Mouse (Mus musculus) heart, embryonic 12.5 days (tissue): ENCODE data around the gene C1qtnf7. TPM values are rescaled to one million over a fixed set of nuclear protein-coding genes. Genes with fewer than 3 reads are reported as not detected.

Experiments used
- ATAC-seq: fragments of 200-750 bp; cut with Nextera tagmentation; 2 replicates; pipeline ENCODE4 v1.8.0; 2017; ENCODE audit warnings: moderate TSS enrichment, moderate library complexity; ENCODE audit not compliant: insufficient number of reproducible peaks, low FRiP score
- H3K27ac ChIP-seq: fragments of 300-500 bp; sonication (generic); 2 replicates; pipeline ENCODE4 v1.5.1; 2016; ENCODE audit warnings: mild to moderate bottlenecking, moderate library complexity; ENCODE audit not compliant: poor library complexity, severe bottlenecking
- H3K27me3 ChIP-seq: fragments of 300-500 bp; sonication (generic); replicated peaks from 2 replicates; pipeline ENCODE4 v1.6.1; 2016; ENCODE audit warnings: mild to moderate bottlenecking, moderate library complexity
- H3K36me3 ChIP-seq: fragments of 300-500 bp; sonication (generic); 2 replicates; pipeline ENCODE4 v1.6.1; 2016; ENCODE audit warnings: mild to moderate bottlenecking, moderate library complexity
- H3K4me1 ChIP-seq: fragments of 300-500 bp; sonication (generic); replicated peaks from 2 replicates; pipeline ENCODE4 v1.6.1; 2016; ENCODE audit warnings: mild to moderate bottlenecking
- H3K4me2 ChIP-seq: fragments of 300-500 bp; sonication (generic); 2 replicates; pipeline ENCODE4 v1.6.1; 2016; ENCODE audit warnings: mild to moderate bottlenecking, moderate library complexity
- H3K4me3 ChIP-seq: fragments of 300-500 bp; sonication (generic); 2 replicates; pipeline ENCODE4 v1.5.1; 2016; ENCODE audit warnings: mild to moderate bottlenecking
- H3K9ac ChIP-seq: fragments of 300-500 bp; sonication (generic); 2 replicates; pipeline ENCODE4 v1.6.1; 2016; ENCODE audit warnings: mild to moderate bottlenecking, moderate library complexity
- H3K9me3 ChIP-seq: fragments of 300-500 bp; sonication (generic); replicated peaks from 2 replicates; pipeline ENCODE4 v1.6.1; 2016; ENCODE audit warnings: mild to moderate bottlenecking, moderate library complexity
- WGBS: fragments of 180-500 bp; shearing (Covaris S2); methylation state at CpG from one replicate; pipeline ENCODE4 v1.1.7; 2016; 5-methylcytosine and 5-hydroxymethylcytosine counted together
- polyA plus RNA-seq: library from polyadenylated mRNA; unstranded; fragments of >200 nt; fragmentation: Nextera tagmentation; extraction: Ambion mirVana; gene quantifications from 2 replicates; pipeline ENCODE4 v1.2.1, GENCODE M21; 2016

Gene C1qtnf7
- polyA plus RNA-seq, 1 experiment from 2014 or later = 4.7 TPM

DNA sequence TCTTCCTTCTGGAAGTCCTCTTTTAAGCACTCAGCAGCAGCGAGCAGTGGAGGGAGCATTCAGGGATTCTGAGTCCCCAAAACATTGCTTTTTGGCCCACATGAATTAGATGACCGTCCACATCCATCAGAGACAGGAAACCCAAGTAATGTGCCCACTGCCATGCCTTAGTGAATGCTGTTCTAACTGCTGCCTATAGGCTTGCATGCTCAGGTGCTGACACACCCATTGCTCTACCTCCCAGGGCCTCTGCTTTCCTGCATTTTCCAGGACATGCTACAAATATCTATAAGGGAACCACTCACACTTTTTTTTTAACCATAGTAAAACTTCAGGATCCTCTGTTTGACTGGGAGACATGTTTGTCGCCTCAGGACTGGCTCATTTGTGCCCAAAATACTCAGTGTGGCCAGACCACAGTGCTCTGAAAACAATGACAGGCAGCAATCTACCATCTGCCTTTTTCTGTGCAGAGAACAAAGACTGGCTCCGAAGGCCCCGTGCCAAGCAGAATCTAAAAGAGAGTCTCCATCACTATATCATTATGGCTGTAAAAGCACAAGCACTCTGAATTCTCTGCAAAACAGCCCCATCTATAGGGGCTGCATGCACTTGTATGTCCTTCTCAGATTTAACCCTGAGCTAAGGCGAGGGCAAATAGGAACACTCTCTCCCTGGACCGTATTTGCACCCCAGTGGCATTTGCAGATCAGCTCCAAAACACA lies 106.4 kb downstream of the C1qtnf7 start:
- no peaks in the 10 kb centered on the region for H3K27me3 ChIP-seq
- no peak overlapping the region for H3K9ac ChIP-seq
- H3K4me3 ChIP-seq = no peak overlapping the region
- H3K27ac ChIP-seq = no peak overlapping the region
- H3K4me1 ChIP-seq = no peaks in the 10 kb centered on the region
- no peaks in the 10 kb centered on the region for H3K36me3 ChIP-seq
- no peak overlapping the region for H3K4me2 ChIP-seq
- no peak for ATAC-seq
- 67% methylated on average over 7 of the region's 7 CpGs for WGBS
- H3K9me3 ChIP-seq = no peaks in the 10 kb centered on the region

DNA sequence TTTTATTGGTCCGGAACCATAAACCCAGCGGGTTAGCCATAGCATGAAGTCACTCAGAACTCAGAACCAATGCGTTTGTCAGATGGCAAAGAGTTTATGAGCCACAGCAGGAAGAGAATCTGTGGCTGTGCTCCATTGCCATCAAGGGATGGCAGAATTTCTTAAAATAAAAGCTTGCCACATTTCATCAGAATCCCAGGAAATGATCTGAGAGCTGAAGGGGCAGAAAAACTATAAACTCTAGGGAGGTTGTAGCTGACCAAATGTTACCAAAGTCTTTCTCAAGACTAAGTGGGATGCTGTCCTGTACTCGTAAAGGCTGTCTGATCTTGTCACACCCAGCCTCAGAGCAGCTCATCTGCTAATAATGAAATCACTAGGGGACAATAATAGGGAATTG lies 110.1 kb downstream of the C1qtnf7 start:
- H3K9ac ChIP-seq = no peak overlapping the region
- H3K9me3 ChIP-seq = no peaks in the 10 kb centered on the region
- 73% methylated on average over 4 of the region's 4 CpGs for whole genome bisulfite sequencing
- no peaks in the 10 kb centered on the region for H3K27me3 ChIP-seq
- H3K27ac ChIP-seq = no peak overlapping the region
- no peaks in the 10 kb centered on the region for H3K4me1 ChIP-seq
- no peak overlapping the region for H3K4me2 ChIP-seq
- H3K36me3 ChIP-seq = no peaks in the 10 kb centered on the region
- ATAC-seq = no peak
- no peak overlapping the region for H3K4me3 ChIP-seq

DNA sequence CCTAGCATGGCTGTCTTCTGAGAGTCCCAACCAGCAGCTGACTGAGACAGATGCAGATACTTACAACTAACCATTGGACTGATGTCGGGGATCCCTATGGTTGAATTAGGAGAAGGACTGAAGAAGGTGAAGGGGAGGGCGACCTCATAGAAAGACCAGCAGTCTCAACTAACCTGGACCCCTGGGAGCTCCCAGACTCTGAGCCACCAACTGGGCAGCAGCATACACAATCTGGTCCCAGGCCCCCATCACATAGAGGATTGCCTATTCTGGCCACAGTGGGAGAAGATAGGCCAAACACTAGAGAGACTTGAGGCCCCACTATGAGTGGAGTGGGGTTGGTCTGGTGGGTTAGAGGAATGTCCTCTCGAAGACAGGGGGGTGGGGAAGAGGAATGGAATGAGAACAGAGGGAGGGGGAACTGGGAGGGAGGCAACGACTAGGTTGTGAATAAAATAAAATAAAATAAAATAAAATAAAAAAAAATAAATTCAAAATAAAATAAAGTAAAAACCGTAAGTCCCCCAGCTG lies 118.8 kb downstream of the C1qtnf7 start:
- Histone ChIP-seq H3K27me3 (no peaks in the 10 kb centered on the region), H3K9me3 (no peaks in the 10 kb centered on the region), H3K4me3 (no peak overlapping the region), H3K4me2 (no peak overlapping the region), H3K27ac (no peak overlapping the region), H3K9ac (no peak overlapping the region), H3K4me1 (no peaks in the 10 kb centered on the region), H3K36me3 (no peaks in the 10 kb centered on the region)
- no peak; the same call in 1 of the 2 replicates for ATAC-seq
- WGBS = 72% methylated on average over 5 of the region's 5 CpGs

DNA sequence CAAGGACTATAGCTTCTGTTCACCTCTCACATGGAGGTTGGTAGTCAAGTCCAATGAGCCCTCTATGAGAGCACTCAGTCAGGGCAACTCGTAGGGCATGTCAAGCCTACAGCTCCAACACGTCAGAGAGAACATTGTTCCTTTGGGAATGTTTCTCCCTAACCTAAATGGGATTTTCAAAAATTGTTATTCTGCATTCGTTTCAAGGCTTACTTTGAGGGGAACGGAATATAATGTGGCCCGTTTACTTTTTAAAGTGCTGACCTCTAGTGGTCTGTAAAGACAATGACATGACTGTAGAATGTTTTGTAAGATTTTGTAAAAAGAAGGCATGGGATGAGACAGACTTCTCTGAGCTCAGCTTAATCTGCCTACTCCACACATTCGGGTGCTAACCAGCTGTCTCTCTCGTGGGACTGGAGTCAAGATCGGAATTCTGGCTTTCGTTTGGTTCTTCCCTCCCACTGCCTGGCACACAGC lies 119.3 kb downstream of the C1qtnf7 start:
- H3K9ac ChIP-seq = no peak overlapping the region
- peak; percentile 66; the same call in 1 of the 2 replicates for ATAC-seq

DNA sequence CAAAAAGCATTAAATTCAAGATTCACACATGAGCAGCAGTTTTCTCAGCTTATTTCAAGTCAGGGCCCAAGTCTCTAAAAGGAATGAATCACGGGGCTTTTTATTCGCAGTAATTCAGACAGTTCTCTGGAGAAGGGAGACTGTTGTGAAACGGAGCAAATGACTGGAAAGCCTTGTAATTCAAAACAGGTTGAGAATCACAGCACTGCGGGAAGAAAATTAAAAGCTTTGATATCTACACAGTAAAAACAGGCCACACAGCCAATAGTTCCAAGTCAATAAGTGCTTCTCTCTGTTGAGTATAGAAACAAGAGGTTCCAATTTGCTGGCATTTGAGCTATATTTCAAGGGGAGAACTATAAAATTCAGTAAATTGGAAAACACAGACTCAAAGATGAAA lies 129.7 kb downstream of the C1qtnf7 start:
- no peak overlapping the region for H3K27ac ChIP-seq
- no peak for ATAC-seq
- no peak overlapping the region for H3K9ac ChIP-seq
- no peaks in the 10 kb centered on the region for H3K4me1 ChIP-seq
- H3K4me2 ChIP-seq = no peak overlapping the region
- no peaks in the 10 kb centered on the region for H3K9me3 ChIP-seq
- H3K4me3 ChIP-seq = no peak overlapping the region
- 71% methylated on average over 4 of the region's 4 CpGs for WGBS
- H3K36me3 ChIP-seq = no peaks in the 10 kb centered on the region
- no peaks in the 10 kb centered on the region for H3K27me3 ChIP-seq

More for the DNA sequence above, 119.3 kb downstream of the C1qtnf7 start:
- Histone ChIP-seq H3K4me2 (no peak overlapping the region), H3K9me3 (no peaks in the 10 kb centered on the region), H3K4me1 (no peaks in the 10 kb centered on the region), H3K27ac (no peak overlapping the region), H3K4me3 (no peak overlapping the region), H3K36me3 (no peaks in the 10 kb centered on the region), H3K27me3 (no peaks in the 10 kb centered on the region)
- 38% methylated on average over 9 of the region's 9 CpGs for WGBS

DNA sequence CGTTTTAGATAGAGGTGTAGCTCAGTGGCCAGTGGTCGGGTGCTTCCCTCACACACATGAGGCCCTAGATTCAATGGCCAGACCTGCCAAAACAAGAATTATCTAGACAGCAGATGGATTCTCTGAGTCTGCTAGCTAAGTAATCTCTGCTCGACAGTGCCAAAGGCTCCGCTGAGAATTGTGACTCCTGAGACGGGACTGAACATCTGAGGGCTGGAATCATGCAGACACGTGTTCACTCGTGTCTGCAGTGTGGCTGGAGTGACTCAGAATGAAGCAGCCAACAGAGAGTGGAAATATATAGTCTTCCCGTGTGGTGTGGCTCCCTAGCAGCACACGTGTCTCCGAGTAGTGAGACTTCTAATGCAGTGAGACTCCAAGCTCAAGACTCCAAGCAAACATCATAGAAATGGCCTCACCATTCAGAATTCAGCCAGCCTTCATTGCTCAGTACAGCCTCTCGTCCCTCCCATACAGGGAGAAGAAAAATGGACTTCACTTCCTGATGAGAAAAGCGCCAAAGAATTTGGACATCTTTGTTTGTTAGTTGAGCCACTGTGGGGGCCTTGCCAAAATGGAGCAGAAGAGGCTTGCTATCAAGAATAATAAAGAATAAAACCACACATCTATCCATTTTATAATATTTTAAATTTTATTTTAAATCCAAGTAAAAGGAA lies 131.9 kb downstream of the C1qtnf7 start:
- Histone ChIP-seq H3K4me3 (no peak overlapping the region), H3K9ac (no peak overlapping the region), H3K36me3 (no peaks in the 10 kb centered on the region), H3K4me2 (no peak overlapping the region), H3K27me3 (no peaks in the 10 kb centered on the region), H3K4me1 (no peaks in the 10 kb centered on the region), H3K9me3 (no peaks in the 10 kb centered on the region), H3K27ac (no peak overlapping the region)
- WGBS = 71% methylated on average over 12 of the region's 12 CpGs
- no peak for ATAC-seq

DNA sequence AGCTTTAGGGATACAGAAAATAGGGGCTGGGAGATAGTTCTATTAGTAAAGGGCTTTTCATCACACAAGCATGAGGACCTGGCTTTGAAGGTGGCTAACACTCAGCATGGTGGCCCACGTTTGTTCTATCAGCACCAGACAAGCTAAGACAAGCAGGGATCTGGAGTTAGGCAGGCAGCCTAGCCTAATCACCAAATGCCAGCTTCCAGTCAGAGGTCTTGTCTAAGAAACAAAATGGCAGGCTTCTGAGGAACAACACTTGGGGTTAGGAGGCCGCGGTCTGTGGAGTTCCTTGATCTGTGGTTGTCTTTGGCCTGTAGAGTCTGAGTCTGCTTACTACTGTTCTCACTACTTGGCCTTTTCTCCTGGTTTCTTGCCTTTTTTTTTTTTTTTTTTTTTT lies 146.2 kb downstream of the C1qtnf7 start:
- Histone ChIP-seq H3K36me3 (no peaks in the 10 kb centered on the region), H3K27ac (peak overlapping the region; percentile 99), H3K4me3 (no peak overlapping the region), H3K9me3 (no peaks in the 10 kb centered on the region), H3K4me1 (peaks cover 32% of the 10 kb centered on the region), H3K4me2 (peak overlapping the region; percentile 69; the same call in 1 of the 2 replicates), H3K27me3 (no peaks in the 10 kb centered on the region), H3K9ac (no peak overlapping the region)
- ATAC-seq = no peak
- 73% methylated on average over 3 of the region's 3 CpGs for WGBS

DNA sequence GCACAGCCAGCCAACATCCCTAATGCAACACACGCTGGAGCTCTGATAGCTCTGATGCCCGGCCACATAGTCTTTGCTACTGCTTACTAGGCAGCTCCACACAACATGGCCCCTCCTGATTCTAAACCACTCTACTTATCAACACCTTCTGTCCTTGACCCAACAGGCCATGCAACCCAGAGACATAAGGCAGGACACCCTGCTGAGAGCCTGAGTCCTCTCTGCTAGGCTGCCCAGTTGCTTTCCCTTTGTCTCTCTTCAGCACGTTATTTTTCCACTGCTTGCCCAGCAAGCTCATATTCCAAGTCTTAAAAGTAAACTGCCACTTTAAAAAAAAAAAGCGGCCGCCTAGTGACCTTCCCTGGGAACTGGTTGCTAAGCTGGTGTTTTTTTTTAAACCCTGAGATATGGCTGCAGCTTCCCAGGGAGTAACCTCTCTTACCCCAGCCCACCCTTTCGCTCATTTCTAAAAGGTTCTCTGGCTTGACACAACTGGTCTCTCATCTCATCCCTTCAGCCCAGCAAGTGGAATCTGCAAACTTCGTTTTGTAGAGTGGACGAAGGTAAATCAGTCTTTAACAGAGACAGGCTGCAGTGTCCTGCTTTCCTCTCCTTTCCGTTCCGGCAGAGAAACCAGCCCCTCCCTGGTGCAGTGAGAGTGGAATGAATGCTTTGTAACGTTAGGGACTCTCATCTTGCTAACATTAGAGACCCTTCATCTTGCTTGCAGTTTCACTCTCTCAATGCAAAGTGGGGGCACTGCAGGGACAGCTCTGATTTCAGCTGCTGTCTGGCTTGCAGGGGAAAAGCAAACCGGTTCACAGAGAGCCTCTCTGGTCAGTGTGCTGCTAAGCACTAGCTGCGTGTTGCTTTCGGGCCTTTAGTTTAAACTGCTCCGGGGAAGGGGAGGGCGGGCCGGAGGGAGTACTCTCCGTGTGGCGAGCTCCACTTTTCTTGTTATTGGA lies 146.9 kb downstream of the C1qtnf7 start, which contains the start of gene Cc2d2a:
TSS of gene Cc2d2a (plus strand) at position 350 of the 965 bp plus-strand sequence.
- WGBS = 2% methylated on average over 19 of the region's 19 CpGs
- Histone ChIP-seq H3K4me1 (peaks cover 32% of the 10 kb centered on the region), H3K4me3 (peak within 1 kb of the TSS; percentile 56), H3K9ac (peak within 1 kb of the TSS; percentile 71), H3K27ac (peak within 1 kb of the TSS; percentile 99), H3K9me3 (no peaks in the 10 kb centered on the region), H3K36me3 (no peaks in the 10 kb centered on the region), H3K4me2 (peak within 1 kb of the TSS; percentile 70), H3K27me3 (no peaks in the 10 kb centered on the region)
- ATAC-seq = peak; percentile 78

DNA sequence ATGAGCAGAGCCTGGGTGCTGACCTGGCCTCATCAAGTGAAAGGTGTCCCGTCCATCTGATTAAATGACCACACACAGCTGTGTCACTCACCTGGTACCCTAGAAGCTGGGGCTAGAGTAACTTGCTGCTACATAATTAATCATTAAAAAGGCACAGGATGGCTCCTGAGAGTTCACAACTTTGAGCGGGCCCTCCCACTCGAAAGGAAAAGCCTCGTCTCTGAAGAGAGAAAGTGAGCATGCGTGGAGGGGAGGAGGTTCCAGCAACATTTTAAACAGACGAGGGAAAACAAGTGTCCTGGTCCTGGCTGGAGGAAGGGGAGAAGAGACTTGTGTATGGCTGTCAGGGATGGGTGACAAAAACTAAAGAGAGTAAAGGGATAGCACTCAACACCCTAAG lies 148.2 kb downstream of the C1qtnf7 start:
- ATAC-seq = no peak
- Histone ChIP-seq H3K9me3 (no peaks in the 10 kb centered on the region), H3K36me3 (no peaks in the 10 kb centered on the region), H3K27ac (peak overlapping the region; percentile 71; the same call in 1 of the 2 replicates), H3K4me3 (peak overlapping the region; percentile 56), H3K9ac (peak overlapping the region; percentile 42; the same call in 1 of the 2 replicates), H3K4me1 (peaks cover 43% of the 10 kb centered on the region), H3K4me2 (peak overlapping the region; percentile 70), H3K27me3 (no peaks in the 10 kb centered on the region)
- WGBS = 58% methylated on average over 6 of the region's 6 CpGs

DNA sequence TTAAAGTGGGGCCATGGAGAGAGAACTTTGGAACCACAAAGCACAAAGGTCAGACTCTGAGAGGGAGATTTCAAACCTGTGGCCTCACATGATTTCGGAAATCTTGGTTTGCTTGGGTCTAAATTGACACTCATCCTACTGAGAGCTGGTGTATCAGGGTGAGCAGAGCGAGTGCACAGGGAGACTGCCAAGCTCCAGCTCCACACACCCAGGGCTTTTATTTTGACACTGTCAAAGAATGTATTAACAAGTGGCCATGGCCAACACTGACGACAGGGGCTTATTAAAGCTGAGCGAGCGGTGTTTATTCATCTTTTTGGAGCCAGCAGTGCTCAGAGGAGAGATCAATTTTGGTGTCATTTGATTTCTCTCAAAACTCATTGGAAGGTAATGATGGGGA lies 149.8 kb downstream of the C1qtnf7 start:
- Histone ChIP-seq H3K9ac (no peak overlapping the region), H3K27me3 (no peaks in the 10 kb centered on the region), H3K9me3 (no peaks in the 10 kb centered on the region), H3K27ac (no peak overlapping the region), H3K36me3 (no peaks in the 10 kb centered on the region), H3K4me2 (peak overlapping the region; percentile 60), H3K4me3 (peak overlapping the region; percentile 30), H3K4me1 (peaks cover 51% of the 10 kb centered on the region)
- ATAC-seq = no peak
- 27% methylated on average over 5 of the region's 5 CpGs for WGBS
